Mouse (Mus musculus) CH12.LX (cell line): ENCODE measurements around the gene Sephs1. TPM values are rescaled to one million over a fixed set of nuclear protein-coding genes. Genes with fewer than 3 reads are reported as not detected.

ENCODE experiments used
- DNase-seq: peaks from one replicate; pipeline ENCODE4 v3.0.0-alpha.2; 2013; ENCODE audit errors: extremely low read depth
- H3K27ac ChIP-seq: 2 replicates; pipeline ENCODE4 v1.5.1; 2012; ENCODE audit warnings: low read depth, mild to moderate bottlenecking, control low read depth, moderate library complexity; ENCODE audit not compliant: insufficient read depth
- H3K27me3 ChIP-seq: replicated peaks from 2 replicates; pipeline ENCODE3; 2012; ENCODE audit warnings: inconsistent platforms
- H3K36me3 ChIP-seq, 2 experiments: replicated peaks in 1 of 2; 2 replicates each; pipeline versions ENCODE3 to v1.6.1; 2012; ENCODE audit warnings: inconsistent platforms in 1 of 2, low read length in 1 of 2, mild to moderate bottlenecking in 1 of 2, mixed read lengths in 1 of 2, moderate library complexity in 1 of 2; ENCODE audit not compliant: control insufficient read depth in 1 of 2, insufficient read depth in 1 of 2
- H3K4me1 ChIP-seq, 2 experiments: 2 replicates each; pipeline ENCODE4 v1.6.1; 2012; ENCODE audit warnings: inconsistent platforms in 1 of 2, moderate library complexity in 1 of 2; ENCODE audit not compliant: insufficient read depth in 2 of 2, control insufficient read depth in 1 of 2
- H3K4me2 ChIP-seq: 2 replicates; pipeline ENCODE4 v1.6.1; 2012; ENCODE audit warnings: low read depth, mild to moderate bottlenecking, control low read depth; ENCODE audit not compliant: poor library complexity, insufficient read depth, severe bottlenecking
- H3K4me3 ChIP-seq, 3 experiments: fragments of 150-350 bp in 1 of 3; sonication (generic) in 1 of 3; replicated peaks in 1 of 3; 2 replicates each; pipeline versions ENCODE3 to v1.5.1; 2011 to 2012; ENCODE audit warnings: low read depth in 2 of 3, low read length in 2 of 3, mild to moderate bottlenecking in 2 of 3, moderate library complexity in 2 of 3, control low read depth in 1 of 3, improper control_type of control experiment in 1 of 3, inconsistent platforms in 1 of 3, mixed read lengths in 1 of 3; ENCODE audit not compliant: poor library complexity in 1 of 3
- H3K79me2 ChIP-seq: replicated peaks from 2 replicates; pipeline ENCODE4 v1.6.1; 2012; ENCODE audit warnings: mild to moderate bottlenecking, moderate library complexity; ENCODE audit not compliant: control insufficient read depth, poor library complexity, insufficient read depth, severe bottlenecking; ENCODE audit errors: extremely low read depth
- H3K9ac ChIP-seq: 2 replicates; pipeline ENCODE4 v1.6.1; 2012; ENCODE audit warnings: low read depth, mild to moderate bottlenecking, control low read depth, moderate library complexity; ENCODE audit not compliant: insufficient read depth
- H3K9me3 ChIP-seq: replicated peaks from 2 replicates; pipeline ENCODE3; 2012; ENCODE audit warnings: low read length, inconsistent platforms, mixed read lengths
- CHD1 ChIP-seq: IDR thresholded peaks from 2 replicates; pipeline ENCODE4 v1.6.1; 2012; ENCODE audit warnings: low read depth, low read length, improper control_type of control experiment, inconsistent platforms
- CHD2 ChIP-seq: IDR thresholded peaks from 2 replicates; pipeline ENCODE4 v1.6.1; 2011; ENCODE audit warnings: low read length, improper control_type of control experiment
- CTCF ChIP-seq, 2 experiments: IDR thresholded peaks in 1 of 2; conservative IDR thresholded peaks in 1 of 2; 2 replicates each; pipeline ENCODE4 v1.5.1; 2011 to 2012; ENCODE audit warnings: low read depth in 2 of 2, low read length in 2 of 2, improper control_type of control experiment in 1 of 2, inconsistent platforms in 1 of 2, mild to moderate bottlenecking in 1 of 2, moderate library complexity in 1 of 2
- EP300 ChIP-seq: IDR thresholded peaks from 2 replicates; pipeline ENCODE4 v1.6.1; 2011; ENCODE audit warnings: low read length, improper control_type of control experiment
- ETS1 ChIP-seq: conservative IDR thresholded peaks from 2 replicates; pipeline ENCODE4 v1.6.1; 2012; ENCODE audit warnings: low read depth, mild to moderate bottlenecking, inconsistent platforms, low read length, improper control_type of control experiment, moderate library complexity
- HCFC1 ChIP-seq: IDR thresholded peaks from 2 replicates; pipeline ENCODE4 v1.6.1; 2012; ENCODE audit warnings: low read depth, mild to moderate bottlenecking, inconsistent platforms, low read length, improper control_type of control experiment
- IRF4 ChIP-seq: IDR thresholded peaks from 2 replicates; pipeline ENCODE4 v1.6.1; 2014; ENCODE audit warnings: low read depth, mild to moderate bottlenecking, inconsistent platforms, low read length, improper control_type of control experiment
- KAT2A ChIP-seq: IDR thresholded peaks from 2 replicates; pipeline ENCODE4 v1.6.1; 2012; ENCODE audit warnings: low read length, improper control_type of control experiment, inconsistent platforms; ENCODE audit not compliant: insufficient replicate concordance
- MAFK ChIP-seq: IDR thresholded peaks from 2 replicates; pipeline ENCODE4 v1.6.1; 2011; ENCODE audit warnings: low read length, improper control_type of control experiment; ENCODE audit not compliant: insufficient replicate concordance
- MEF2A ChIP-seq: IDR thresholded peaks from 2 replicates; pipeline ENCODE4 v1.6.1; 2014; ENCODE audit warnings: low read depth, mild to moderate bottlenecking, inconsistent platforms, low read length, improper control_type of control experiment, borderline replicate concordance
- NELFE ChIP-seq: IDR thresholded peaks from 2 replicates; pipeline ENCODE4 v1.6.1; 2011; ENCODE audit warnings: low read depth, low read length, improper control_type of control experiment
- PAX5 ChIP-seq: IDR thresholded peaks from 2 replicates; pipeline ENCODE4 v1.6.1; 2012; ENCODE audit warnings: low read length, inconsistent platforms, mixed read lengths
- POLR2AphosphoS2 ChIP-seq: IDR thresholded peaks from 2 replicates; pipeline ENCODE4 v1.6.1; 2011; ENCODE audit warnings: low read depth, low read length, improper control_type of control experiment
- RAD21 ChIP-seq: IDR thresholded peaks from 2 replicates; pipeline ENCODE4 v1.6.1; 2011; ENCODE audit warnings: low read depth, mild to moderate bottlenecking, low read length, improper control_type of control experiment, moderate library complexity
- RCOR1 ChIP-seq: conservative IDR thresholded peaks from 2 replicates; pipeline ENCODE4 v1.6.1; 2012; ENCODE audit warnings: low read depth, mild to moderate bottlenecking, inconsistent platforms, low read length, improper control_type of control experiment
- SMC3 ChIP-seq: IDR thresholded peaks from 2 replicates; pipeline ENCODE4 v1.6.1; 2011; ENCODE audit warnings: low read depth, low read length, improper control_type of control experiment
- UBTF ChIP-seq: IDR thresholded peaks from 2 replicates; pipeline ENCODE4 v1.6.1; 2012; ENCODE audit warnings: low read depth, mild to moderate bottlenecking, inconsistent platforms, low read length, improper control_type of control experiment, moderate library complexity
- USF1 ChIP-seq: IDR thresholded peaks from 2 replicates; pipeline ENCODE4 v1.6.1; 2014; ENCODE audit warnings: low read depth, mild to moderate bottlenecking, inconsistent platforms, low read length, improper control_type of control experiment
- USF2 ChIP-seq: conservative IDR thresholded peaks from 2 replicates; pipeline ENCODE4 v1.6.1; 2011; ENCODE audit warnings: low read depth, low read length, improper control_type of control experiment
- ZC3H11A ChIP-seq: IDR thresholded peaks from 2 replicates; pipeline ENCODE4 v1.6.1; 2012; ENCODE audit warnings: low read depth, mild to moderate bottlenecking, inconsistent platforms, low read length, improper control_type of control experiment
- ZMIZ1 ChIP-seq: IDR thresholded peaks from 2 replicates; pipeline ENCODE4 v1.6.1; 2012; ENCODE audit warnings: low read depth, mild to moderate bottlenecking, inconsistent platforms, low read length, improper control_type of control experiment
- ZNF384 ChIP-seq: IDR thresholded peaks from 2 replicates; pipeline ENCODE4 v1.6.1; 2012; ENCODE audit warnings: low read depth, low read length, improper control_type of control experiment, inconsistent platforms
- dilution Hi-C: fragments of 300-500 bp; cut with MboI; formaldehyde crosslinking; loops from 2 replicates; pipeline ENCODE4 v1.14.3; 2020; ENCODE audit warnings: low sequenced_read_pairs; ENCODE audit not compliant: extremely low pct_unique_long_range_greater_than_20kb, extremely low pct_ligation_motif_present
- in situ Hi-C: fragments of 300-500 bp; cut with MboI; formaldehyde crosslinking; loops from 3 replicates; pipeline ENCODE4 v1.14.3; 2019; ENCODE audit warnings: low sequenced_read_pairs, low pct_ligation_motif_present, low pct_unique_long_range_greater_than_20kb, mixed read lengths
- polyA plus RNA-seq: library from polyadenylated mRNA; unstranded; fragments of >175 nt; gene quantifications from 2 replicates; pipeline ENCODE4 v1.2.1, GENCODE M21; 2012; ENCODE audit warnings: low read depth; ENCODE audit not compliant: insufficient read length
- total RNA-seq, 2 experiments: library from RNA; depleted of rRNA; stranded (reverse); fragments of 300-350 nt in 1 of 2; fragments of >200 nt in 1 of 2; gene quantifications; 2 replicates each; pipeline ENCODE4 v1.2.3; 2012 to 2014

Sephs1 gene
- total and polyA plus RNA-seq, 3 experiments: 39.5 to 85.8 (median 62.0) TPM

DNA sequence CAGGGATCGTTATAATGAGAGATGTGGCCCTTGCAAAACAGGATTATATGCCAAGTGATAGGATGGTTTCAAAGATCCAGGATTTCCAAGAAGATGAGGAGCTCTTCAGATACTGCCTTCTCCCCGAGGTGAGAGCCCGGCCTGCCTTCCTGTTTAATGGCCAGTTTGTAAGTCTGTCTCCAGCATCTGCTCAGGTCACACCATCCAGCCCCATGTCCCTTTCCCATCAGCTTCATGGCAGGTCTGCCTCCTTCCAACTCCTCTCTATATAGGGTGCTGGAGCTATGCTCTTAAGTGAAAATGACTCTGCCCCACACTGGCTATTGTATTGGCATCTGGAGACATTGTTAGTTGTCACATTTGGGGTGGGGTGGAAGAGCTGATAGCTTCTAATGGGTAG lies 46.0 kb downstream of the Sephs1 start:
- TF ChIP-seq HCFC1: no peak
- TF ChIP-seq PAX5: no peak
- TF ChIP-seq ZNF384: no peak
- TF ChIP-seq UBTF: no peak
- no peak for TF ChIP-seq RAD21
- no peak for TF ChIP-seq ZMIZ1
- TF ChIP-seq MAFK: no peak
- TF ChIP-seq MEF2A: no peak
- no peak for TF ChIP-seq RCOR1
- TF ChIP-seq IRF4: no peak
- TF ChIP-seq CHD2: no peak
- TF ChIP-seq KAT2A: no peak
- H3K79me2 ChIP-seq: no peaks in the 10 kb centered on the region
- H3K9me3 ChIP-seq: peaks cover 2% of the 10 kb centered on the region
- H3K27me3 ChIP-seq: no peaks in the 10 kb centered on the region
- no peak overlapping the region for H3K4me2 ChIP-seq
- H3K4me3 ChIP-seq: no peak overlapping the region
- no peak overlapping the region for H3K9ac ChIP-seq
- in situ Hi-C loops: no loop called here
- no peaks in the 10 kb centered on the region for H3K4me1 ChIP-seq
- DNase-seq: no peak
- H3K27ac ChIP-seq: no peak overlapping the region
- dilution Hi-C loops: no loop called here
- H3K36me3 ChIP-seq: peaks cover 9 to 51% of the 10 kb centered on the region in 2 experiments

- H3K27me3 ChIP-seq: no peaks in the 10 kb centered on the region
- TF ChIP-seq POLR2AphosphoS2 (no peak), USF2 (no peak), IRF4 (no peak), HCFC1 (no peak), MEF2A (no peak), CHD1 (no peak), CTCF (conservative IDR thresholded peaks at IDR 0.05 in 1 of 2, IDR thresholded peaks at IDR 0.05 in 1 of 2; ENCODE audit: low read depth in 2 of 2, low read length in 2 of 2) (no peak), ZMIZ1 (no peak), ETS1 (no peak), USF1 (no peak), SMC3 (no peak), NELFE (no peak), ZC3H11A (no peak), EP300 (no peak)
- no peak overlapping the region for H3K4me2 ChIP-seq
- H3K79me2 ChIP-seq: no peaks in the 10 kb centered on the region
- no peaks in the 10 kb centered on the region for H3K4me1 ChIP-seq
- H3K36me3 ChIP-seq: peaks cover 9 to 57% of the 10 kb centered on the region in 2 experiments
- DNase-seq: no peak
- H3K4me3 ChIP-seq: no peak overlapping the region
- in situ Hi-C loops (no loop called here), dilution Hi-C loops (no loop called here)
- peaks cover 2% of the 10 kb centered on the region for H3K9me3 ChIP-seq
- no peak overlapping the region for H3K27ac ChIP-seq
- no peak overlapping the region for H3K9ac ChIP-seq
These were observed 47.9 kb downstream of the Sephs1 start for GRCm38 (mm10) chr2:4929230-4929629.
